Mouse (Mus musculus): ENCODE results near the gene Car14. TPM values are rescaled to one million over a fixed set of nuclear protein-coding genes. Genes with fewer than 3 reads are reported as not detected.
"Not testable (repeated sequence)": the region's sequence is repeated elsewhere in the genome, so short reads cannot be mapped to it uniquely, and the experiment has no call there.

Gene Car14
- polyA plus RNA-seq, 3 experiments from 2014 or later: not detected

DNA sequence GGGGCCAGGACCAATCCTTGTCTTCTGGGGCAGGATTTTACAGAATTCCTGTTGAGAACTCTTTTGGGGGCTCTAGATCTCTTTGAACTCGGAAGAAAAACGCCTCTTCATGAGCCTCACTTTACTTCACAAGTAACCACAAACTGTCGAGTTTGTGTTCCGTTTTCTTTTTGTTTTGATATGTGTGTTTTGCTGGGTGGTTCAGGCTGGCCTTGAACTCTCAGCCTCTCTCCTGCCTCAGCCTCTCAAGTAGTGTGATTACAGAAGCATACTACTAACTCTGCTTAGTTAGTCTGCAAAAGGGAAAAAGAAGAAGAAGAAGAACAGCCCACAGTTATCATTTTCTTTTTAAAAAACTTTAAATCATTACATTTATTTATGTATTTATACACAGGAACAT lies 19.7 kb upstream of the Car14 start:
- no peak for ATAC-seq

DNA sequence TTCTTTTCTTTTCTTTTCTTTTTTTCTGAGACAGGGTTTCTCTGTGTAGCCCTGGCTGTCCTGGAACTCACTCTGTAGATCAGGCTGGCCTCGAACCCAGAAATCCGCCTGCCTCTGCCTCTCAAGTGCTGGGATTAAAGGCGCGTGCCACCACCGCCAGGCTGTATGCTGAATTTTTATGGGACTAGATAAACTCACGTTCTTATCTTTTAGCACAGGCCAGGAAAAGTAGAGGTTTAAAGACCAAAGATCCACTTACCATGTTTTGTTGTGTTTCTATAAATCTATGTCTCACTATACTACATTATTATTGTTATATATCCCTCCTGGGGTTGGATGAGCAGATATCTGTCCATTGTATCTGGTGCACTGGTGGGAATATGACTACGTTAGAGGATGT lies 18.9 kb upstream of the Car14 start:
- not testable (repeated sequence) for ATAC-seq

DNA sequence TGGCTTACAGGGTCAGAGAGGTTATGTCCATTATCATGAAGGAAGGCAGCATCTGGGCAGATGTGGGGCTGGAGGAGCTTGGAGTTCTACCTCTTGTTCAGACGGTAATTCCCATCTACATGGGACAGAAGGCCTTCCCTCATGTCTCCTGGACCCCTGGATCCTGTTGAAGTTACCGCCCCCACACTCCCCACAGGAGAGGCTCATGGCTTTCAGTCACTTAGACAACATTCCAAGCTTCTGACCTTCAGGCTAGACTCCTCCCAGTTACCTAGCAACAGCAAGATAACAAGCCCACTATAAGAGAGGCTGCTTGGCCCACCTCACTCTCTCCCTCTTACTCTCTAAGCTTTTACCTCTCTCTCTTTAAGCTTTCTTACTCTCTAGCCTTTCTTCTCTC lies 16.0 kb upstream of the Car14 start:
- not testable (repeated sequence) for ATAC-seq

DNA sequence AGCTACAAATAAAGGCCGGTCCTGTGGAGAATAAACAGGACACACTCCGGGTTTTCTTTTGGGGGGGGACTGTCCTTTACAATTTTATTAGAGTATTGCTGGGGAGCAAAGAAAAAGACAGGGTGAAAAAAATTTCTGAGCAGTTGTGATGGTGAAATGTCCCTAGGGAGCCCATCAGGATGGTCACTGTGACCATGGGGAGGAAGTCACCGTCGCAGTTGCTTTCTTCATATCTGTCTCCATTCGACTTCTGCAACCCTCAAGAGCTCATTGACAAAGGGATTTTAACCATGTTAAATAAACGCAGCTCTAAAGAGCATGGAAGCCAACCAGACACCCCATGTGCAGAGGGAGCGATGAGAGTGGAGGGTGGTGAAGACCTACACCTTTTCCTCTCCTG lies 12.3 kb upstream of the Car14 start:
- no peak for ATAC-seq

DNA sequence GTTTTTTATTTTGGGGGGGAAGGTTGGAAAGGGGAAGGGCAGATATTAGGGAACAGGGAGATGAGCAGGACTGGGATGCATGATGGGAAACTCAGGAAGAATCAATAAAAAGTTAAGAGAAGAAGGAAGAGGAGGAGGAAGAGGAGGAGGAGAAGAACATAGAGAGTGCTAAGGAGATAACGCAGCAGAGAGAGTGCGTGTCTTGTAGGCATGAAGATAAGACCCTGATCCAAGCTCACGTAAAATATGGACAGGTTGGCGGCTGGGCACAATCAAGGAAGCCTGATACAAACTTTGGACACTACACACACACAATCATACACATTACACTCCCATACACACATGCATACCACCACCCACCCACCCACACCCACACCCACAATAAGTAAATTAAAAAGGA lies 10.2 kb upstream of the Car14 start:
- no peak for ATAC-seq

DNA sequence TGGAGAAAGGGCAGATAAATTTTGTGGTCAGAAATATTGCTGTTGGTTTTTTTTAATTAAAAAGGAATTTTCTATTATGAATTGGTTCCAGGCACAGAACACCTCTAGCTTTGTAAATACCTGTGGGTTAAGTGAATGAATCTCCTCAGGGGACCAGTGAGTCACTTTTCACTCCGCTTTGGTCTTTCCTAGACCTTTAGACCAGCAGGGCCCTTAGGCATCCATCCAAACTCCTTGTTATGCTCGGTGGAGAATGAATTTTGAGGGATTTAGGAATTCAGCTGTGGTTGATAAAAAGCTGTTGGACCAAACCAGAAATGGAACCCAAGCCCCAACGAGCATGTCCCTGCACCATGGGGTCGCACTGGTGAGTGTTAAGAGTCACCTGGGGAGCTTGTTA lies 3.1 kb upstream of the Car14 start:
- ATAC-seq: no peak

DNA sequence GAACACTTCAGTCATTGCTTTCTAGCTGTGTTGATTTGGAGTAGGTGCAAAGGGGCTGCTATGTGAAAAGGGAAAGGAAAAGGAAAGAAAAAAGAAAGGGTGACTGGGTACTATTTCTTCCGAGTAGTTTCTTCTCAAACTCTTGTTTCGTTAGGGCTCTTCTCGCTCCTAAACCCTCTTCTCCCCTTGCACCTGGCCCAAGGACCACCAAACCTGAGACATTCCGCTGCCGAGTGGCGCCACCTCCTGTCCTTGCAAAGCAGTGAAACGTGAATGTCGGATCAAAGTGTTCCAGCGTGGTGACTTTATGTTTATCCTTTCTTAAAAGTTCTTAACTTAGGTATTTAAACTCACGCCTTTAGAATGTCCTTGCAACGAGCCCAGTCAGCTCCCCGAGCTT lies 2.4 kb upstream of the Car14 start:
- ATAC-seq: no peak

DNA sequence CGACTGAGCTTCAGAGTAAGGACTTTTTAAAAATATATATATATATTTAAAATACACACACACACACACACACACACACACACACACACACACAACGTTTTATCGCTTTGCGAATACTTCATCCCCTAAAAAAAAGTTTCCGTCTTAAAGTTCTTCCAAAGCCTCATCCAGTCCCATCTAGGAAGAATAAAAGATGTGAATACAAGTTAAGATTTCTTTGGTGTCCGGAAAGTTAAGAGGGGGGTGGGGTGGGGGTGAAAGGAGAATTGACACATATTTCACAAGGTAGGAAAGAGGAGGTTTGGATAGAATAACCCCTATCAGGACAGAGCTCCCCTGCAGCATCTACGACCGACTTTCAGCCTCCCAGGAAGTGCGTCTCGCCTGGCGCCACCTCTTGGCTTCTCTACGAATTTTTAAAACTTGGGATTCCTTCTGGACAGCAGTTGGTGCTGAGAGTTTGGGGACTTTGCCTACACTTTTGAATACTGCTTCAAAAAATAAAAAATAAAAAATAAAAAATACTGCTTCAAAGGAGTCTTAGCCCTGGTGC lies 1.5 kb upstream of the Car14 start:
- peak; percentile 39 for ATAC-seq

DNA sequence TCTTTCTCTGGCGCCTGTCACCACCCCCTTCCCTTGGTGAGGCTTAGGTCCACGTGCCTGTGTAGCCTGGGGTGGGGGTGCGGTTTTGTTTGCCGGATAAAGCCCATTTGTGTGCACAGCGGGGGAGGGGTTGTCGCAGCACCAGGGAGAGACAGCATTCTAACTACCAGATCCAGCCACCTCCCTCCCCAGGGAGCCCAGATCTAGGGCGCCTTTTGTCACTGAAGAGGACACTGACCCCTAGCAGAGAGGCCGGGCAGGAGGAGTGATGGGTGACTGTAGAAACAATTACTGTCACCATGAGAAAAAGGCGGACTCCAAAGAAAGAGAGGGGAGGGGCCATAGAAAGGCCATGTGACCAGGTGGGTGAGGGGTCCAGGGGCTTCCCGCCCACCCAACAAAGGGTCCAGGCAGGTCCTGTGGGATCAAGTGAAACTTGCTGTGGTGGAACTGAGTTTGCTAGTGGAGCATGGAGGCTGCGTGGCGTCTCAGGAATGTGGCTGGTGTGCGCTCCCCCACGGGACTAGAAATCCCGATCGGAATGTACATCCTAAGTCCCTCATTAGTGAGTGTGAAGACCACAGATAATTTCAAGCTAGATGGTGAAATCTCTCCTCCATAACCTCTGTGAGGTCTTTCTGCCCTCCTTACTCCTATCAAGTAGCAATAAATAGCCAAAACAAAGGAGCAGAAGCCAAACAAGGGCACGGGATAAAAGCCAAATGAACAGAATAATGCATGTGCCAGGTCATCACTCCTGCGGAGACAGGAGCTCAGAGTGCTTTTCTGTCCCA lies 852 bp upstream of the Car14 start:
- ATAC-seq: peak; percentile 59

DNA sequence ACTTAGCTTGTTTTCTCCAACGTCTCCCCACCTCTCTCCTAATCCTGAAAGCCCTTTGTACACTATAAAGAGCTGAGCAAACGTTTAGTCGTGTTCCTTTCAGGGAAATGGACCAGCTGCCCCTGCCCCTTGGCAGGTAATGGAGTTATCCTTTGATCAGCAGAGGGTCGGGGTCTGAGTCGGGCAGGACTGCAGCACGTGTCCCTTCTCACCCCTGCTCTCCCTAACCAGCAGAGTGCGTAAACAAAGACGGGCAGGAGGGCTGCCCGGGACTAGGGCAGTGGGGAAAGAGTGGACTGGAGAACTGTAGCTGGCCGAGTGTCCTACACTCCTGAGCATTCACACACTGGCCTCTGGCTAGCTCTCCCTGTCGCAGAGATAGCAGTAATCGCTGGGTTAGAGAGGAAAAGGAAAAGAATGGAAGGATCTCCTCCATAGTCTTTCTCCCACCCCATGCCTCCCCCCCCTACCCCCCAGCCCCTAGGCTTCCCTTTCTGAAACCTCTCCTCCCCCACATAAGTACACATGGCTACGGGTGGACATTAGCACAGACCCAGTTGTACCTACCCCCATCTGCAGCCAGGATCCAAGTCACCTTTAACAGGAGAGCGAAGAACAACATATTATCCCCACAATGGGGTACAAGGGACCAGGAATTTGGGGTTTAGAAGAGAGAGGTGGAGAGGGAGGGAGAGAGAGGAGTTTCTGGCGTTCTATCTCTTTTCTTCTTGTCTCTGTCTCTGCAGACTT lies 563 bp downstream of the Car14 start:
- no peak for ATAC-seq

DNA sequence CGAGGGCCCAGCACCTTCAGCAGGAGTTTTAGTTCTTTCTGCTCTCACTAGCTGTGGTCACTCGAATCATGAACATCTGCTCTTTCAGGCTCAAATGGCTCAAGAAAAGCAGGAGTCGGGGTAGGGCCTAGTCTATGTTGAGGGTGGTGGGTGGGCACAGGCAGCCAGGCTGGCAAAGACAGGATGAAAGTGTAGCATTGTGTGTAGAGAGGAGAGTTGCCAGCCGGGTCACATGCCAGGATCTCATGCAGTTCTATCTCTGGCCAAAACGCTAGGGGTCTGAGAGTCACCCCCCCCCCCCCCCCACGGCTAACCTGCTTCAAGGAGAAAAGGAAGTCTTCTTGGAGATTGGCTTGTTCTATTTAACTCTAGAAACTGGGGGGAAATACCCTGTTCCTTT lies 1.8 kb downstream of the Car14 start:
- no peak for ATAC-seq

DNA sequence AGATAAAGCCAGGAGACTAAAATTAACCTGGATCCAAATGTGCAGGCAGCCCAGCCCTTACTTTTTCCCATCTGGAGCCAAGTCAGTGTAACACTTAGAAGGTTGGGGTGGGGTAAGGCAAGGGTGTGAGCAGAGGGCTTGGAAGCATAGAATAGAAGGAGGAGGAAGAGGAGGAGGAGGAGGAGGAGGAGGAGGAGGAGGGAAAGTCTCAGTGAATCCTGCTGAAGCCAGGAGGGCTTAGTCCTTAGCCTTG lies 2.2 kb downstream of the Car14 start:
- no peak for ATAC-seq

DNA sequence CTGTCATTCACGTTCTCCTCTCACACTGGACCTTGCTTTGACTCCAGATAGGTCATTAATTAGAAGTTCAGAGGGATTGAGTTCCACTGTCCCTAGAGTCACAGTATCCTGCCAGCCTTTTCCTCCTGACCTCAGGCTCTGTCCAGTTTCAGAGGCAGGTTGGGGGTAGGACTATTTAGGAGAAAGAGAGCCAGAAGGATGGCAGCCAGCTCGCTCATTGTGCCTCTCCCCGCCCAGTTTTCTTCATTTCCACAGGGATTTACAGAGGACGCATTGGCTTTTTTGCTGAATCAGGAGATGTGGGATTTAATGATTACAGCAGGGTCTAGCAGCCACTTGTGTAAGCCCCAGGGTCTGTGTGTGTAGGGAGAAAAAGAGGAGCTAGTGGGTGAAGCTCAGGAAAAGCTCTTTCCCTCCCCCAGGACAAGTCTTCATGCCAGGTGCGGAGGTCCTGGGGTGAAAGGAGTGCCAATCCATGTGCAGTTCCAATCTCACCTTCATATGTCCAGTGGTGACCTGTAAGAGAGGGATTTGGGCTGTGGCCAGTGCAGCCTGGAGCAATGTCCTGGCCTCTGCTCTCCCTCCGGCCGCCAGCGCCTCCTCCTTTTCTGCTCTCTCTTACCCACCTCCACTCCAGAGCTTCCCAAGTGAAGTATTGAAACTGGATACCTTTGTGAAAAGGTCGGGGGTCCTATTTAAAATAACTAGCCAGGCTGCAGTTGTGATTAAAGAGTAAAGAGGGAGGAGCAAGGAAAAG lies 2.7 kb downstream of the Car14 start:
- ATAC-seq: no peak

DNA sequence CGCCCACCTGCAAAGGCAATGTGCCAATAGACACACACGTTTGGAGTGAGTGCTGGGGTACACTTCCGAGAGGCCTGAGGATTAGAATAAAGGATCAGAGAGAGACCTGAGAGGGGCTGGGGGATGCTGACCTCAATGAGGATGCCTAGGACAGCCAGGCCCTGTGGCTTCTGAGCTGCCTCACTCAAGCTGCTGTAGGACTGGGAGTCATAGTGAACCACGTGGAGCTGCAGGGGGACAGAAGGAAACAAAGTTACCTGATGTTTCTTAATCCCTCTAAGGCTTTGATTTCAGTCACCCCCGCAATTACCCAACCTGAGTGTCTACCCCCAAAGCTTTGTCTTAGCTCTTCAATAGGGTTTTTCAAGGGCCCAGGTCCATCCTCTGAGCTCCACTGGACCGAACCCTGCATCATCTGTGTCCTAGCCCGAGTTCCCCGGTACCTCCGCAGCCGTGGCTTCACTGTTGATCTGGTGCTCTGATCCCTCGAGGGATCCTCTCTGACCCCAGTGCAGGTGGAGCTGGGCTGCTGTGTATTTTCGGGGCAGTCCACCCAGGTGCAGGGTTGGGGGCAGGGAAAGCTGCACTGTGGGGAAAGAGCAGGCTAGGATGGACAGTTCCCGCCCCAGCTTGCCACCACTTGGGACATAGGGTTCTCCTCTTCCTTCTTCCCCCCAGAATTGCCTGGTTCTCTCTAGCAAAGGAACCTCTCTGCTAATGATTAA lies 4.5 kb downstream of the Car14 start:
- no peak for ATAC-seq

DNA sequence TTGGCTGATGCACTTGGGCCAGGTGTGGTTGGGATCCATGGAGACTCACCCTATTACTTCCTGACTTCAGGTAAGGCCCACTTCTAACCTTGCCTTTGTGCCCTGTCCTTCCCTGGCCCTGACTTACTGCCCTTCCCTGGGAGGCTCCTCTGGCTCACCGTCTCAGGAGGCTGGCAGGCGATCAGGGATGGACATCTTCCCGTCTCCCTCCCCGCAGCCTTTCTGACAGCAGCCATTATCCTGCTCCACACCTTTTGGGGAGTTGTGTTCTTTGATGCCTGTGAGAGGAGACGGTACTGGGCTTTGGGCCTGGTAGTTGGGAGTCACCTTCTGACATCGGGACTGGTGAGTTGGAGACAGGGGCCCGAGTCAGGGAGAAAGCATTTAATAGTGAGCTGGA lies 9.0 kb downstream of the Car14 start:
- not testable (repeated sequence) for ATAC-seq

DNA sequence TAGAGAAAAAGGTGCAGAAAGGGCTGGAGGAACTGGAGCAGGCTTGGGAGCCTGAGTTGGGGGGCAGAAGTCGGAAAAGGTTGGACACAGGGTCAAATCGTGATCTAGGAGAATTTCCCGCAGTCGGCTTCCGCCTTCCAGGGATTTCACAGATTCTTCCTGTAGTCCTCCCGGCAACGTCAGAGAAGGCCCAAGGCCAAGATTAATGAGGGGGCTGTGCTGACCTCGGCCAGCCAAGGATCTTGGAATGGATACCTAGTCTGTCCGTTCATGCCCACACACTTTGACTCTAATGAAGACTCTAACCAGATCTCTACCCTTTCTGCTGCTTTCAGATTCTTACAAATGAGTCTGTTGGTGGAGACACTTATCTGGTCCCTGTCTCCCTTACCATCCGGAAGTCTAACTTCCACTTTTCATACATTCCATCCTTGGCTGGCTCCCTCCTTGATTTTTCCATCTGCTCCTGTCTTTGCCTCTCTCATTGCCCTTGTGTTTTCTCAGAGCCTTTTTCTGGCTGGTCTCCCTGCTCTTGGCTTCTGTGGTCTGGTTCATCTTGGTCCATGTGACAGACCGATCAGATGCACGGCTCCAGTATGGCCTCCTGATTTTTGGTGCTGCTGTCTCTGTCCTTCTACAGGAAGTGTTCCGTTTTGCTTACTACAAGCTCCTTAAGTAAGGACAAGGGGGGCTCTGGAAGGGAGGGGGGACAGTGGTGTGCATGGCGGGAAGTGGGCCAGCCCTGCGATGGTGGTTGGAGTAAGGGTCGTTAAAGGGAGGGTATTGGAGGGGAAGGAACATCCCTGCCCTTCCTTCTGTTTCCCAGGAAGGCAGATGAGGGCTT lies 10.0 kb downstream of the Car14 start:
- ATAC-seq: no peak

DNA sequence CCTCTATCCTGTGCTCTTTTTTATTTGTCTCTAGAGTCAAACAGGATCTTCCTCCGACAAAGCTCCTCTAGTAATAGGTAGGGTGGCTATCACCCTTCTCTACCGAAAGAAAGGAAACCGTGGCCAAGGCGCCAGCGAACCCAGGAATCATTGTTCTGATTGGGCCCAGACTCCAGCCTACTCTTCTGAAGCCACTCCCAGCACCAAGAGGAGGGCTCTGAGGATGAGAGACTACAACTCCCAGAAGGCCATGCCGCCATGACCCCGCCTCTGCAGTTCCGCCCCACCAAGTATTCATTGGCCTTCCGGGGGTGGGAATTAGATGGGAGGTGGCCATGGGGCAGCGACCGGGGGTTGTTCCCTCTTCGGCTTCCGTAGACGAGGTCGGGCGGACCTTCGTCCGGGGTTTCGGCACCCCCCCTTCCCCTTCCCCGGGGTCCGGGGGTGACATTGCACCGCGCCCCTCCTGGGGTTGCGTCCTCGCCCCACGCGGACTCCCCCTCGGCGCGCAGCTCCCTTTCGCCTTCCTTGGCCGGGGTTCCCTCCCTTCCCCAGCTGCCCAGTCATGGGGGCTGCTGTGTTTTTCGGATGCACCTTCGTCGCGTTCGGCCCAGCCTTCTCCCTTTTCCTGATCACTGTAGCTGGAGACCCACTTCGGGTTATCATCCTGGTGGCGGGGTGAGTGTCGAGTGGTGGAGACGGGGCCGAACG lies 10.7 kb downstream of the Car14 start, which contains the start of gene Aph1a:
Gene Aph1a, plus strand, starts transcription at position 364 of the 711 bp plus-strand sequence.
- peak; percentile 99 for ATAC-seq

DNA sequence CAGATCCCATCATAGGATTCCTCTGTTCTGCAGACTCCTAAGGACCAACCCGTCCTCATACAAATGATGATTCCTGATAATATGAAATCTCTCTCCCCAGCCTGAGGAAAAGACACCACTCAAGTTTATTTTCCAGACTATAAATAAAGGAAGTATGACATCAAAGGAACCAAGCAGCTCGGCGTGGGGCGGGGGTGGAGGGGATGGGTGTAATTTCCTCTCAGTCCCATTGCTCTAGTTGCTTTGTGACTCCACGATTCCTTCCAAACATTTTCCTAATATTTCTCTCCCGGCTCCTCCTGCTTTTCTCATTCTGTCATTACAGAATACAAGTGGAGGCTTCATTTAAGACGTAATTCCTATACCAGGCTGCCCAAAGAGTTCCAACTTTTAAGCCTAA lies 11.4 kb downstream of the Car14 start:
- ATAC-seq: no peak

DNA sequence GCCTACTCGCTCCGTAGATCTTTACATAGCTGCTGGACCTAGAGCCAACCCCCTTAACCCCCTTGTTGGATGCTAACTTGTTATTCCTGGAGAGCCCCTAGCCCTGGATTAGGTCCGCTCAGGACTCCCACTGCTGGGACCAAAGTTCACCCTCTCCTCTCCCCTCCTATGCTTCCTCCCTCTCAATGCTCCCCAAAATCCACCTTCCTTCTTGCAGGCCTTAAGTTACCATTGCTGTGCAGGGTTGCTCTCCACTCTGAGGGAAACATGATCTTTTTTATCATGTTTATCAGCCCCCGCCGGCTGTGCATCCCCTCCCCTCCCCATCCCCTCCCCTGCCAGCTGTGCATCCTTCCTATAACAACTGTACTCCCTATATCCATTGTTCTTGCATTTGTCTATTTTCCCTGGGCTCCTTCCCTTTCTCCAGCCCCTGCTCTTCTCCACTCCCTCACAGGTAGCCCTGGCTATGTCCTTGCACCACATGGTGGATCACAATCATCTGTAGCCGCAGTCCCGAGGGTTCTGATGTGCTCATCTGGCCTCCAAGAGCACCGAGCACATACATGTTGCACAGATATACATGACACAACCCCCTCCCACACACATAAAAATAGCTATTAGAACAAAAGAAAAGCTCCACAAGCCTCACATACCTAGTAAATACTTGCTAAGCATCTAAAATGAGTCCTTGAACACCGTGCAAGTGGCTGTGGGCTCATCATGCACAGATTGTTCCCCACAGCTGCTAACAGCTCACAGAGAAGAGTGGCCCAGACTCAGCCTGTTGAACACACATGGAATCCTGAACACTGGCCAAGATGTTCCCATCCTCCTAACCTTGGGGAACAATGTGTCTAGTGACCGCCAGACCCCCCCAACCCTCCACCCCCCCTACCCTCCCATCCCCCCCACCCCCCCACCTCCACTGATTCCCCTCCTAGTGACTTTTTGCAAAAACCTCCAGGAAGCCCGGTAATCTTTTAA lies 12.1 kb downstream of the Car14 start:
- ATAC-seq: no peak
